Mouse (Mus musculus) ES-CJ7 (cell line): Measurements from ENCODE around the gene Cab39.

Experiments used
- DNase-seq: peaks from one replicate; pipeline ENCODE4 v3.0.0; 2011; ENCODE audit warnings: low read depth, low spot score

The Cab39 gene

DNA sequence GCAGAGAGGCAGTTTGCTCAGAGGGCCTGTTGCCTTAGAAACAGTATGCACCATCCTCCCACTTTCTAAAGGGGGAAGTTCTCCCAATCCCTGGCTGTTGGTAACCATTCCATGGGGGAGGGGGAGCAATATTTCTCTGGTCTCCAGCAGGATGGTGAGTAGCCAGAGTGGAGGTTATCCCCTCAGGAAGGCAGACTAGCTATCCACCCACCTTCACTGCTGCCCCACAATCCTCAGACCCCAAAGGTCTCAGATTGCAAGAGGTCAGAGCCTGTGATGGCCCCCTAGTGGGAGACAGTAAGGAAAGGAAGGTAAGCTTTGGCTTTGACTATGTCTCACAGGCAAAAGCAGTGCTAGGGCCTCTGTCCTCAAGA lies 106.1 kb downstream of the Cab39 start:
- peak; percentile 41 for DNase-seq

DNA sequence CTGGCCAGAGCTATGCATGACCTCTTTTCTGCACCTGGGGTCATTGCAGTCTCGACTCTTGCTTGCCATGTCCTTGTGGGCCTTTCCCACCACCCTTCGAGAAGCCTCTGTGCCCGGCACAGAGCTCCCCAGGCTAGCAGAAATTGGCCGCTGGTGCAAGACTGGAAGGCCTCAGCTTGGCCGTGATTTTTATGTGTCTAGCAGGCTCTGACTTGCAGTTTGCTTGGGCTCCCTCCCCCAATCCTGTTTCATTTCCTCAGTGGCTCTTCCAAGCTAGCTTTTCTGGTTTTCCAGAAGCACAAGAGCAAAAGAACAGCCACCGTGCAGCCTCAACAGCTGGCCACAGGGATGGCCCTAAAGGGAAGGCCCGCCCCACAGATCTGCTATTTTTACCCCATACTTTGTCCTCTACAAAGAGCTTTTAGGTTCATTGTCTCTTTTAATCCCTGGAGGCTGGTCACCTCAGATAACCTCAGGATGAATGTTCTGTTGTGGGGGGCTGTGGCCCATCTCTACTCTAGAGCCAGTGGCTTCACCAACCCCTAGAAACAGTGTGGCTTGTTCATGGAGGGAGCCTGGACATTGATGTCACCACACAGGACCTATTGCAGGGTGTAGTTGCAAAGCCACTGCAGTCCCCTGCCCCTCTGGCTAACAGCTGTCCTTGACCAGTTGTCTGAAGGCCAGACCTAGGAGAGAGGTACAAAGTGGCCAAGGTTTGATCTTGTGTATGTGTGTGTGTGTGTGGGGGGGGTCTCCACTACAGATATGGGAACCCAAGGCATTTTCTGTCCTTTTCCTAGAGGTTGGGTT lies 107.5 kb downstream of the Cab39 start:
- no peak for DNase-seq
